Mouse (Mus musculus): Measurements from ENCODE around the gene Tmem258.

GRCm38 (mm10) chr19:10189940-10190339 is 13.9 kb upstream of the Tmem258 start:
- no peak for TF ChIP-seq CTCF (IDR thresholded peaks at IDR 0.05; ENCODE audit: extremely low read depth, insufficient read depth, insufficient read length, insufficient replicate concordance)
- TF ChIP-seq POLR2A (IDR thresholded peaks at IDR 0.05; ENCODE audit: low read depth, low read length), result no peak
